Mouse (Mus musculus) thymus, postnatal 36 days (tissue): ENCODE measurements around the gene Bcr.

Source experiments
- DNase-seq, 2 experiments: peaks; one replicate each; pipeline ENCODE4 v3.0.0; 2022; ENCODE audit warnings: mixed read lengths in 2 of 2

The Bcr gene

GRCm38 (mm10) chr10:75098446-75099183 is 38.2 kb downstream of the Bcr start:
- no peak for DNase-seq

- DNase-seq: no peak
Measured at GRCm38 (mm10) chr10:75100298-75100697, 39.9 kb downstream of the Bcr start.

- DNase-seq: no peak
Measured at GRCm38 (mm10) chr10:75103502-75103901, 43.1 kb downstream of the Bcr start.

GRCm38 (mm10) chr10:75104191-75105098 is 44.1 kb downstream of the Bcr start:
- DNase-seq: no peak

- DNase-seq: peak; percentile 63 to 74
Measured at GRCm38 (mm10) chr10:75105099-75105461, 44.7 kb downstream of the Bcr start.

GRCm38 (mm10) chr10:75105687-75106086 is 45.3 kb downstream of the Bcr start:
- no peak for DNase-seq

- no peak for DNase-seq
Measured at GRCm38 (mm10) chr10:75106940-75107381, 46.6 kb downstream of the Bcr start.

GRCm38 (mm10) chr10:75108092-75108491 is 47.7 kb downstream of the Bcr start:
- no peak for DNase-seq

GRCm38 (mm10) chr10:75111446-75112201 is 51.2 kb downstream of the Bcr start:
- no peak for DNase-seq

GRCm38 (mm10) chr10:75112405-75112804 is 52.0 kb downstream of the Bcr start:
- DNase-seq: no peak

- no peak for DNase-seq
Measured at GRCm38 (mm10) chr10:75113620-75114019, 53.2 kb downstream of the Bcr start.

GRCm38 (mm10) chr10:75115240-75115639 is 54.8 kb downstream of the Bcr start:
- no peak for DNase-seq

GRCm38 (mm10) chr10:75116842-75117457 is 56.6 kb downstream of the Bcr start:
- no peak for DNase-seq

GRCm38 (mm10) chr10:75118444-75118843 is 58.1 kb downstream of the Bcr start:
- no peak for DNase-seq

GRCm38 (mm10) chr10:75119396-75119795 is 59.0 kb downstream of the Bcr start:
- DNase-seq: no peak

GRCm38 (mm10) chr10:75120176-75120575 is 59.8 kb downstream of the Bcr start:
- DNase-seq: no peak

- DNase-seq: no peak
Measured at GRCm38 (mm10) chr10:75121028-75121427, 60.6 kb downstream of the Bcr start.

- no peak for DNase-seq
Measured at GRCm38 (mm10) chr10:75125577-75125976, 65.2 kb downstream of the Bcr start.

- peak in 1 of 2 experiments; percentile 35 for DNase-seq
Measured at GRCm38 (mm10) chr10:75129283-75129710, 68.9 kb downstream of the Bcr start.

GRCm38 (mm10) chr10:75130372-75131046 is 70.1 kb downstream of the Bcr start:
- DNase-seq: no peak

GRCm38 (mm10) chr10:75131625-75132024 is 71.2 kb downstream of the Bcr start:
- no peak for DNase-seq
